Mouse (Mus musculus): ENCODE data around the gene A230050P20Rik.

A230050P20Rik gene

GRCm38 (mm10) chr9:20894629-20895028 lies 26.2 kb downstream of the A230050P20Rik start:
- no peak for DNase-seq (ENCODE audit: low read depth, low spot score)

- no peak for DNase-seq (ENCODE audit: low read depth, low spot score)
These were observed 26.9 kb downstream of the A230050P20Rik start for GRCm38 (mm10) chr9:20895382-20895781.

- no peak for DNase-seq (ENCODE audit: low read depth, low spot score)
These were observed 29.5 kb downstream of the A230050P20Rik start for GRCm38 (mm10) chr9:20897736-20898510.

- peak; percentile 73 for DNase-seq (ENCODE audit: low read depth, low spot score)
These were observed 30.1 kb downstream of the A230050P20Rik start, which contains the start of gene Eif3g for GRCm38 (mm10) chr9:20898511-20899073. TSS of gene Eif3g (minus strand) at chr9:20898623.

GRCm38 (mm10) chr9:20901466-20902173 lies 33.2 kb downstream of the A230050P20Rik start:
- DNase-seq (ENCODE audit: low read depth, low spot score): no peak

- no peak for DNase-seq (ENCODE audit: low read depth, low spot score)
These were observed 33.7 kb downstream of the A230050P20Rik start for GRCm38 (mm10) chr9:20902174-20902491.

GRCm38 (mm10) chr9:20909948-20910347 lies 41.5 kb downstream of the A230050P20Rik start:
- DNase-seq (ENCODE audit: low read depth, low spot score): no peak

- DNase-seq (ENCODE audit: low read depth, low spot score): peak; percentile 21
These were observed 47.7 kb downstream of the A230050P20Rik start for GRCm38 (mm10) chr9:20916160-20916559.

GRCm38 (mm10) chr9:20923258-20923657 lies 54.8 kb downstream of the A230050P20Rik start:
- no peak for DNase-seq (ENCODE audit: low read depth, low spot score)
